Mouse (Mus musculus) layer of hippocampus, postnatal 25 days (tissue): ENCODE measurements around the gene 4930519G04Rik. TPM values are rescaled to one million over a fixed set of nuclear protein-coding genes. Genes with fewer than 3 reads are reported as not detected.
"Not testable (repeated sequence)": the region's sequence is repeated elsewhere in the genome, so short reads cannot be mapped to it uniquely, and the experiment has no call there.

Source experiments
- DNase-seq, 2 experiments: peaks; one replicate each; pipeline ENCODE4 v3.0.0; 2022; ENCODE audit warnings: mixed read lengths in 2 of 2, low spot score in 1 of 2; ENCODE audit errors: extremely low spot score in 1 of 2
- microRNA-seq, 2 experiments: library from miRNA; unstranded; fragments of <30 nt; microRNA quantifications; one replicate each; pipeline ENCODE4 v1.2.0; 2021
- total RNA-seq, 2 experiments: library from RNA; stranded (reverse); gene quantifications; 2 replicates each; pipeline ENCODE4 v1.2.3; 2021

4930519G04Rik gene
- total RNA-seq, 2 experiments from 2014 or later = not detected

DNA sequence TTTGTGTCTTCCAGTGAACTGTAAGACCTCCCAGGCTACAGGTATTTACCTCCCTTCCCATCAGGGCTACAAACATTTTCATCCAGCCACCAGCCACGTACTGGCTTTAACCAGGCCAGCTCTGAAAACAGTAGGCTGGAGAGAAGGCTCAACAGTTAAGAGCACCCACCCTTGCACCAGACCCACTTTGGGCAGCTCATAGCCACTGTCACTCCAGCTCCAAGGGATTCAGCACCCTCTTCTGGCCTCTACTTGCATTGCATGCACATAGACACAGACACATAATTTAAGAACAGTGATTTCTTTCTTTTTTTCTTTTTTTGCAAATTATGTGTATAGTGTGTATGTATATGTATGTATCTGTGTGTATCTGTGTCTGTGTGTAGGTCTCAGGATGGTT, 48.9 kb downstream of the 4930519G04Rik start:
- DNase-seq = peak in 1 of 2 experiments; percentile 18

- DNase-seq = no peak
Observed at GRCm38 (mm10) chr5:114908598-114909305, 55.3 kb downstream of the 4930519G04Rik start.

- no peak for DNase-seq
Observed at GRCm38 (mm10) chr5:114913686-114914085, 60.2 kb downstream of the 4930519G04Rik start.

- DNase-seq = no peak
Observed at GRCm38 (mm10) chr5:114914855-114915254, 61.4 kb downstream of the 4930519G04Rik start.

GRCm38 (mm10) chr5:114915854-114916253, 62.4 kb downstream of the 4930519G04Rik start:
- no peak for DNase-seq

GRCm38 (mm10) chr5:114916777-114917176, 63.3 kb downstream of the 4930519G04Rik start:
- DNase-seq = no peak

DNA sequence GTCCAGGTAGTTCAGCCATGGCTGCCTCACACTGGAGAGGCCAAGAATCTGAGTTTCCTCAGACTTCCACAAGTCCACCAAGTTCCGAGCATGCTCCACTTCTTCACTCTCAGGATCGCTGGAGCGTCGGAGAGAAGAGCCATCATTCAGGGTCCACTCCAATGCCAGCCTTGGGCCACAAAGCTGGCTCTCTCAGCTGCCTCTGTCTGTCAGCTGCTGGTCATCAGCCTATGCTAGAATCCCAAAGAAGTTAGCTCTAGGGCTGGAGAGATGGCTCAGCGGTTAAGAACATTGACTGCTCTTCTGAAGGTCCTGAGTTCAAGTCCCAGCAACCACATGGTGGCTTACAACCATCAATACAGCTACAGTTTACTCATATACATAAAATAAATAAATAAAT, 63.9 kb downstream of the 4930519G04Rik start:
- DNase-seq = not testable (repeated sequence)

- no peak for DNase-seq
Observed at GRCm38 (mm10) chr5:114921551-114922365, 68.3 kb downstream of the 4930519G04Rik start.

DNA sequence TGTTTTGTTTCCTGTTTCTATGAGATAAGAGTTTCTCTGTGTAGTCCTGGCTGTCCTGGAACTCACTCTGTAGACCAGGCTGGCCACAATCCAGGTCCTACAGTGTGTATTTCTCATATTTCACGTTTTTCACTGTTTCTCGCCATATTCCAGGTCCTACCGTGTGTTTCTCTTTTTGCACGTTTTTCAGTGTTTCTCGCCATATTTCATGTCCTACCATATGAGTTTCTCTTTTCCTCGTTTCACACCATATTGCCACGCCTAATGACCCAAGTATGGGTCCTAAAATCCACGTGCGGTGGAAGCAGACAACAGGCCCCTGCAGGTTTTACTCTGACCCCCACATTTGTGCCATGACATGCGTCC, 68.9 kb downstream of the 4930519G04Rik start:
- no peak for DNase-seq

- no peak for DNase-seq
Observed at GRCm38 (mm10) chr5:114922998-114923473, 69.6 kb downstream of the 4930519G04Rik start, which contains the start of gene Oasl1. Gene Oasl1 (plus strand): TSS chr5:114923240.

DNA sequence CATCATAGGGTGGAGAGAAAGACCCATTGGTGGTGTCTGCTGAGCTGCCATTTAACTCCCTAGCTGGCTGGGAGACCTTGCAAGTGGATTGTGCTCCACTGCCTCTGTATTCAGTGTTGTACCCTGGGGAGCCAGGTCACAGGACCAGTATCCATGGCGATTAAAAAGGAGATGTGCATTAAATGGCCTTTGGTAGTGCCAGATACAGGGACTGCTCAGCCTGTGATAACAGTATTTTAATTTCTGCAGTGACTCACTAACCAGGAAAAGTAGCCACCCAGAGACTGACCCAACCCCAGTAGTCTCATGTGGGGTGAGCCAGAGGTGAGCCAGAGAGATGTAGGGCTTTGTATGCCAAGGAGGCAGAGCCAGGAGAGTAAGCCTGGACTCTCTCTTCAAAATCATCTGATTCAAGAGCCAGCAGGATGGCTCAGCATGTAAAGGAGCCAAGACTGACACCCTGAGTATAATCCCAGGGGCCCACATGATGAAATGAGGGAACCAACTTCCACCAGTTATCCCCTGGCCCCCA, 72.8 kb downstream of the 4930519G04Rik start:
- no peak for DNase-seq

GRCm38 (mm10) chr5:114926753-114927152, 73.3 kb downstream of the 4930519G04Rik start:
- DNase-seq = no peak

DNA sequence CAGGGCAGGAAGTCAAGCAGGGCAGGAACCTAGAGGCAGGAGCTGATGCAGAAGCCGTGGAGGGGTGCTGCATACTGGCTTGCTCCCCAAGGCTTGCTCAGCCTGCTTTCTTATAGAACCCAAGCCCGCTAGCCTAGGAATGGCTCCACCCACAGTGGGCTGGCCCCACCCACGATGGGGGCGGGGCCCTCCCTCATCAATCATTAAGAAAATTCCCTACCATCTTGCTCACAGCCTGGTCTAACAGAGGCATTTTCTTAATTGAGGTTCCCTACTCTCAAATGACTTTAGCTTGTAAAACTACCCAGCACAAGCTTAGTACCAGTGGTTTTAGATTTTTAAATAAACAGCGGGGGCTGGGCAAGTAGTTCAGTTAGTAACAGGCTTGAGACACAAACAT, 78.2 kb downstream of the 4930519G04Rik start:
- DNase-seq = no peak

GRCm38 (mm10) chr5:114933206-114933605, 79.7 kb downstream of the 4930519G04Rik start:
- no peak for DNase-seq

Small RNAs within 50 kb of the gene (microRNA-seq; reads per million reads assigned to microRNA genes)
- 6.6 to 10.8 reads per million in 2 experiments for gene Mir6240

Other genes starting within 250 kb of the 4930519G04Rik start
- gene Trpv4, start 195.2 kb upstream of the 4930519G04Rik start, total RNA-seq = 1 to 10 TPM in 1 of 2 experiments, under 1 TPM in 1; 0.75 to 1.3 TPM
- gene Gltp, start 162.7 kb upstream of the 4930519G04Rik start, total RNA-seq = 10 to 100 TPM; 36.7 to 46.2 TPM
- 10 to 100 TPM in 1 of 2 experiments, 1 to 10 TPM in 1; 9.3 to 14.4 TPM for gene Tchp, start 145.9 kb upstream of the 4930519G04Rik start, total RNA-seq
- gene Ankrd13a, start 79.0 kb upstream of the 4930519G04Rik start, total RNA-seq = 10 to 100 TPM; 41.1 to 43.1 TPM
- gene Git2, start 78.1 kb upstream of the 4930519G04Rik start, total RNA-seq = 10 to 100 TPM; 35.9 to 47.2 TPM
- gene 1500011B03Rik, start 30.2 kb upstream of the 4930519G04Rik start, total RNA-seq = 100 to 1,000 TPM; 162 to 172 TPM
- gene Gm9936, start 5.0 kb downstream of the 4930519G04Rik start, total RNA-seq = under 1 TPM; 0.75 to 0.84 TPM
- gene Oasl2, start 43.3 kb downstream of the 4930519G04Rik start, total RNA-seq = 1 to 10 TPM; 1.8 to 1.9 TPM
- gene Oasl1, start 69.6 kb downstream of the 4930519G04Rik start, total RNA-seq = not detected
- 100 to 1,000 TPM; 209 to 211 TPM for gene 2210016L21Rik, start 88.5 kb downstream of the 4930519G04Rik start, total RNA-seq
- not detected for gene Hnf1a, start 117.4 kb downstream of the 4930519G04Rik start, total RNA-seq
- 10 to 100 TPM; 84.7 to 85.9 TPM for gene Sppl3, start 157.5 kb downstream of the 4930519G04Rik start, total RNA-seq
- gene Gm10401, start 244.6 kb downstream of the 4930519G04Rik start, total RNA-seq = not detected